Comparison of ENCODE assay signal across 9 mouse cellular contexts in genomic region chr16:6018639-6019038, GRCm38 (mm10).
DNase-seq lines count a peak whose midpoint lies in the region; ATAC-seq and TF ChIP-seq lines count a peak whose summit lies in the region.
"Had no signal": no experiment of that assay in that cellular context is flagged by ENCODE, and none has a peak within 500 bp of the region (broad histone marks: within the 10 kb centered on the region; RNA-seq: fewer than 3 reads in every experiment).

No protein-coding gene starts in this region.

- H3K27me3 ChIP-seq in lung, postnatal 0 days (replicated peaks; ENCODE audit: insufficient read depth, low read length): no peaks in the 10 kb centered on the region
- H3K27me3 ChIP-seq: heart, embryonic 15.5 days had no signal

- H3K27ac ChIP-seq in lung, postnatal 0 days (ENCODE audit: low read length): no peak overlapping the region
- H3K27ac ChIP-seq: heart, embryonic 15.5 days had no signal

- 39% methylated on average over 5 of the region's 5 CpGs for WGBS in lung, postnatal 0 days

- H3K9me3 ChIP-seq in lung, postnatal 0 days (ENCODE audit: low read length): no peaks in the 10 kb centered on the region
- H3K9me3 ChIP-seq: heart, embryonic 15.5 days had no signal

- DNase-seq in CD4-positive, CD25-positive, alpha-beta regulatory T cell, adult 2 months (ENCODE audit: low read depth, low spot score): peak; percentile 2
- peak; percentile 42 for DNase-seq in adrenal gland, adult 8-10 months
- peak; percentile 76 for DNase-seq in embryo, embryonic 10 days (ENCODE audit: low spot score)
- DNase-seq in heart, postnatal 10 days: peak; percentile 78 to 85
- DNase-seq in layer of hippocampus, adult 8-10 months (ENCODE audit: low spot score in 2 of 2): peak; percentile 84 to 94
- DNase-seq in lung, postnatal 0 days (ENCODE audit: low spot score): peak; percentile 58
- peak; percentile 91 to 93 for DNase-seq in right cerebral cortex, postnatal 10 days (ENCODE audit: low spot score in 2 of 2)

- ATAC-seq in CD4-positive, CD25-positive, alpha-beta regulatory T cell, adult 4 months: no peak
- no peak for ATAC-seq in lung, postnatal 0 days

- H3K9ac ChIP-seq in lung, postnatal 0 days (replicated peaks; ENCODE audit: low read depth): no peak overlapping the region
- H3K9ac ChIP-seq: heart, embryonic 15.5 days had no signal

- H3K36me3 ChIP-seq in lung, postnatal 0 days (ENCODE audit: insufficient read depth, low read length): no peaks in the 10 kb centered on the region
- H3K36me3 ChIP-seq: heart, embryonic 15.5 days had no signal

- H3K4me1 ChIP-seq in lung, postnatal 0 days (ENCODE audit: insufficient read depth, low read depth, low read length): no peaks in the 10 kb centered on the region
- H3K4me1 ChIP-seq: heart, embryonic 15.5 days had no signal

- no peak for TF ChIP-seq EP300 in lung, postnatal 0 days (IDR thresholded peaks at IDR 0.05)

- no peak overlapping the region for H3K4me3 ChIP-seq in lung, postnatal 0 days (ENCODE audit: low read depth, low read length)
- H3K4me3 ChIP-seq: heart, embryonic 15.5 days had no signal

- H3K4me2 ChIP-seq in lung, postnatal 0 days (replicated peaks; ENCODE audit: low read depth, low read length): no peak overlapping the region
- H3K4me2 ChIP-seq: heart, embryonic 15.5 days had no signal

- peak; percentile 64 for TF ChIP-seq CTCF in lung, postnatal 0 days (IDR thresholded peaks at IDR 0.05)

- intact Hi-C loops in heart, postnatal 10 days (cut with DNase I): loop anchor here (1.0 to 2.0 kb wide), 3 partner anchors 120 to 545 kb away; no protein-coding TSS in a partner anchor

Comparison
In these comparisons a context has a peak if more than half of its experiments do, and no peak if none do; other contexts are left out.
1. DNase-seq: peak in every context shown above with its lines; median percentile 92 in right cerebral cortex, postnatal 10 days; 89 in layer of hippocampus, adult 8-10 months; 82 in heart, postnatal 10 days; 76 in embryo, embryonic 10 days; 58 in lung, postnatal 0 days; 42 in adrenal gland, adult 8-10 months; 2 in CD4-positive, CD25-positive, alpha-beta regulatory T cell, adult 2 months.